Mouse (Mus musculus) liver, postnatal 0 days (tissue): ENCODE results near the gene Ifnar1.

Experiments
- CTCF ChIP-seq: sonication (generic); IDR thresholded peaks from 2 replicates; pipeline ENCODE4 v1.5.1; 2016; ENCODE audit warnings: antibody characterized with exemption, low read depth
- EP300 ChIP-seq: IDR thresholded peaks from 2 replicates; pipeline ENCODE4 v1.6.1; 2016; ENCODE audit warnings: antibody characterized with exemption, low read depth, mild to moderate bottlenecking

- TF ChIP-seq CTCF (no peak), EP300 (no peak)
Measured at GRCm38 (mm10) chr16:91478067-91478466, 7.0 kb upstream of the Ifnar1 start.
